Mouse (Mus musculus) lung, embryonic 15.5 days (tissue): Measurements from ENCODE around the gene Ntng2. TPM values are rescaled to one million over a fixed set of nuclear protein-coding genes. Genes with fewer than 3 reads are reported as not detected.

Experiments used
- ATAC-seq: fragments of 200-750 bp; cut with Nextera tagmentation; 2 replicates; pipeline ENCODE4 v1.8.0; 2017; ENCODE audit warnings: moderate number of reproducible peaks, borderline replicate concordance; ENCODE audit not compliant: low FRiP score, low TSS enrichment; ENCODE audit errors: extremely low read depth
- H3K27ac ChIP-seq: fragments of 300-500 bp; sonication (generic); 2 replicates; pipeline ENCODE4 v1.5.1; 2015; ENCODE audit warnings: moderate library complexity, mild to moderate bottlenecking, inconsistent platforms
- H3K27me3 ChIP-seq: fragments of 300-500 bp; sonication (generic); 2 replicates; pipeline ENCODE4 v1.6.1; 2015; ENCODE audit warnings: inconsistent platforms
- H3K36me3 ChIP-seq: fragments of 300-500 bp; sonication (generic); 2 replicates; pipeline ENCODE4 v1.6.1; 2015; ENCODE audit warnings: inconsistent platforms
- H3K4me1 ChIP-seq: fragments of 300-500 bp; sonication (generic); 2 replicates; pipeline ENCODE4 v1.6.1; 2015; ENCODE audit warnings: inconsistent platforms
- H3K4me2 ChIP-seq: fragments of 300-500 bp; sonication (generic); 2 replicates; pipeline ENCODE4 v1.6.1; 2015; ENCODE audit warnings: inconsistent platforms, mild to moderate bottlenecking, moderate library complexity
- H3K4me3 ChIP-seq: fragments of 300-500 bp; sonication (generic); 2 replicates; pipeline ENCODE4 v1.5.1; 2015; ENCODE audit warnings: mild to moderate bottlenecking, inconsistent platforms
- H3K9ac ChIP-seq: fragments of 300-500 bp; sonication (generic); 2 replicates; pipeline ENCODE4 v1.6.1; 2015; ENCODE audit warnings: inconsistent platforms
- H3K9me3 ChIP-seq: fragments of 300-500 bp; sonication (generic); 2 replicates; pipeline ENCODE4 v1.6.1; 2016; ENCODE audit warnings: inconsistent platforms
- WGBS: fragments of 180-500 bp; shearing (Covaris S2); methylation state at CpG from one replicate; pipeline ENCODE4 v1.1.7; 2015; 5-methylcytosine and 5-hydroxymethylcytosine counted together
- polyA plus RNA-seq: library from polyadenylated mRNA; unstranded; fragments of >200 nt; fragmentation: Nextera tagmentation; extraction: Ambion mirVana; gene quantifications from 2 replicates; pipeline ENCODE4 v1.2.1, GENCODE M21; 2015

Ntng2 gene
- polyA plus RNA-seq, 1 experiment from 2014 or later: 0.46 TPM

- WGBS: 63% methylated on average over 3 of the region's 3 CpGs
- no peak overlapping the region for H3K4me2 ChIP-seq
- H3K4me3 ChIP-seq: no peak overlapping the region
- H3K9me3 ChIP-seq: no peaks in the 10 kb centered on the region
- no peaks in the 10 kb centered on the region; the same call in none of the 2 replicates for H3K27me3 ChIP-seq
- H3K36me3 ChIP-seq: no peaks in the 10 kb centered on the region
- H3K4me1 ChIP-seq: no peaks in the 10 kb centered on the region
- no peak overlapping the region for H3K27ac ChIP-seq
- ATAC-seq: no peak
- no peak overlapping the region for H3K9ac ChIP-seq
Measured at GRCm38 (mm10) chr2:29235026-29235425, 17.8 kb downstream of the Ntng2 start.

- H3K27ac ChIP-seq: no peak overlapping the region
- H3K9ac ChIP-seq: no peak overlapping the region
- no peaks in the 10 kb centered on the region; the same call in none of the 2 replicates for H3K27me3 ChIP-seq
- H3K9me3 ChIP-seq: no peaks in the 10 kb centered on the region
- no peak overlapping the region for H3K4me3 ChIP-seq
- 65% methylated on average over 4 of the region's 4 CpGs for WGBS
- no peaks in the 10 kb centered on the region for H3K4me1 ChIP-seq
- no peak for ATAC-seq
- H3K4me2 ChIP-seq: no peak overlapping the region
- no peaks in the 10 kb centered on the region for H3K36me3 ChIP-seq
Measured at GRCm38 (mm10) chr2:29234002-29234401, 18.8 kb downstream of the Ntng2 start.

- no peak overlapping the region for H3K9ac ChIP-seq
- WGBS: 56% methylated on average over 9 of the region's 9 CpGs
- H3K4me2 ChIP-seq: no peak overlapping the region
- H3K36me3 ChIP-seq: no peaks in the 10 kb centered on the region
- no peak overlapping the region for H3K27ac ChIP-seq
- no peak overlapping the region for H3K4me3 ChIP-seq
- no peak for ATAC-seq
- H3K9me3 ChIP-seq: no peaks in the 10 kb centered on the region
- no peaks in the 10 kb centered on the region for H3K27me3 ChIP-seq
- H3K4me1 ChIP-seq: no peaks in the 10 kb centered on the region
Measured at GRCm38 (mm10) chr2:29230191-29230835, 22.5 kb downstream of the Ntng2 start.

- 65% methylated on average over 4 of the region's 4 CpGs for WGBS
- no peaks in the 10 kb centered on the region for H3K4me1 ChIP-seq
- H3K36me3 ChIP-seq: no peaks in the 10 kb centered on the region
- H3K27ac ChIP-seq: no peak overlapping the region
- ATAC-seq: no peak
- no peak overlapping the region for H3K9ac ChIP-seq
- no peak overlapping the region for H3K4me2 ChIP-seq
- no peaks in the 10 kb centered on the region for H3K9me3 ChIP-seq
- H3K4me3 ChIP-seq: no peak overlapping the region
- no peaks in the 10 kb centered on the region for H3K27me3 ChIP-seq
Measured at GRCm38 (mm10) chr2:29226671-29227070, 26.1 kb downstream of the Ntng2 start.

- Histone ChIP-seq H3K4me3 (no peak overlapping the region), H3K27ac (no peak overlapping the region), H3K27me3 (no peaks in the 10 kb centered on the region), H3K4me2 (no peak overlapping the region), H3K9me3 (no peaks in the 10 kb centered on the region), H3K4me1 (no peaks in the 10 kb centered on the region), H3K9ac (no peak overlapping the region), H3K36me3 (no peaks in the 10 kb centered on the region)
- 42% methylated on average over 7 of the region's 7 CpGs for WGBS
- no peak for ATAC-seq
Measured at GRCm38 (mm10) chr2:29223591-29224262, 29.1 kb downstream of the Ntng2 start.

- Histone ChIP-seq H3K4me2 (no peak overlapping the region), H3K36me3 (no peaks in the 10 kb centered on the region), H3K4me3 (no peak overlapping the region), H3K9ac (no peak overlapping the region), H3K4me1 (no peaks in the 10 kb centered on the region), H3K9me3 (no peaks in the 10 kb centered on the region), H3K27ac (no peak overlapping the region), H3K27me3 (no peaks in the 10 kb centered on the region)
- WGBS: 11% methylated on average over 4 of the region's 4 CpGs
- ATAC-seq: no peak
Measured at GRCm38 (mm10) chr2:29222302-29222701, 30.5 kb downstream of the Ntng2 start.

GRCm38 (mm10) chr2:29218831-29219230 is 34.0 kb downstream of the Ntng2 start:
- H3K9ac ChIP-seq: no peak overlapping the region
- H3K4me3 ChIP-seq: no peak overlapping the region
- no peak overlapping the region for H3K27ac ChIP-seq
- no peak for ATAC-seq
- no peaks in the 10 kb centered on the region for H3K4me1 ChIP-seq
- H3K4me2 ChIP-seq: no peak overlapping the region
- H3K36me3 ChIP-seq: no peaks in the 10 kb centered on the region
- H3K9me3 ChIP-seq: no peaks in the 10 kb centered on the region
- no peaks in the 10 kb centered on the region for H3K27me3 ChIP-seq
- 85% methylated on average over 5 of the region's 5 CpGs for WGBS

GRCm38 (mm10) chr2:29217897-29218296 is 34.9 kb downstream of the Ntng2 start:
- Histone ChIP-seq H3K4me1 (no peaks in the 10 kb centered on the region), H3K27me3 (no peaks in the 10 kb centered on the region), H3K4me3 (no peak overlapping the region), H3K9ac (no peak overlapping the region), H3K36me3 (no peaks in the 10 kb centered on the region), H3K4me2 (no peak overlapping the region), H3K9me3 (no peaks in the 10 kb centered on the region), H3K27ac (no peak overlapping the region)
- WGBS: 60% methylated on average over 10 of the region's 10 CpGs
- no peak for ATAC-seq

- Histone ChIP-seq H3K27me3 (no peaks in the 10 kb centered on the region), H3K4me3 (no peak overlapping the region), H3K36me3 (no peaks in the 10 kb centered on the region), H3K27ac (no peak overlapping the region), H3K4me1 (no peaks in the 10 kb centered on the region), H3K9me3 (no peaks in the 10 kb centered on the region), H3K4me2 (no peak overlapping the region), H3K9ac (no peak overlapping the region)
- WGBS: 84% methylated on average over 5 of the region's 5 CpGs
- no peak for ATAC-seq
Measured at GRCm38 (mm10) chr2:29217042-29217441, 35.8 kb downstream of the Ntng2 start.

GRCm38 (mm10) chr2:29216286-29217012 is 36.4 kb downstream of the Ntng2 start:
- 45% methylated on average over 8 of the region's 8 CpGs for WGBS

GRCm38 (mm10) chr2:29206156-29206555 is 46.6 kb downstream of the Ntng2 start:
- Histone ChIP-seq H3K27me3 (0 out of 2 replicates have a peak, but pooled peaks cover 4% of the 10 kb centered on the region), H3K9me3 (no peaks in the 10 kb centered on the region), H3K36me3 (no peaks in the 10 kb centered on the region), H3K9ac (no peak overlapping the region), H3K27ac (no peak overlapping the region), H3K4me1 (no peaks in the 10 kb centered on the region), H3K4me3 (no peak overlapping the region), H3K4me2 (no peak overlapping the region)
- WGBS: 20% methylated on average over 8 of the region's 8 CpGs
- no peak for ATAC-seq

More at GRCm38 (mm10) chr2:29216286-29217012, 36.4 kb downstream of the Ntng2 start:
- Histone ChIP-seq H3K4me3 (no peak overlapping the region), H3K4me2 (no peak overlapping the region), H3K4me1 (no peaks in the 10 kb centered on the region), H3K9ac (no peak overlapping the region), H3K27ac (no peak overlapping the region), H3K36me3 (no peaks in the 10 kb centered on the region), H3K9me3 (no peaks in the 10 kb centered on the region), H3K27me3 (no peaks in the 10 kb centered on the region)
- no peak for ATAC-seq
